Mouse (Mus musculus): ENCODE measurements around the gene Slc26a11. TPM values are rescaled to one million over a fixed set of nuclear protein-coding genes. Genes with fewer than 3 reads are reported as not detected.

The Slc26a11 gene
- polyA plus RNA-seq, 1 experiment from 2014 or later = 10.5 TPM

- Histone ChIP-seq H3K36me3 (ENCODE audit: control insufficient read depth, insufficient read depth, low read length) (peaks cover 9% of the 10 kb centered on the region; the same call in 1 of the 2 replicates), H3K4me1 (ENCODE audit: control insufficient read depth in 2 of 2, insufficient read depth in 2 of 2, low read length in 2 of 2) (peaks cover 22 to 30% of the 10 kb centered on the region in 2 experiments), H3K27ac (replicated peaks in 1 of 2; ENCODE audit: control insufficient read depth in 1 of 2, insufficient read depth in 1 of 2, low read depth in 2 of 2, low read length in 2 of 2) (peak within 1 kb of the TSS; percentile 76 to 98), H3K27me3 (ENCODE audit: control insufficient read depth, insufficient read depth, low read length) (no peaks in the 10 kb centered on the region), H3K9ac (ENCODE audit: low read length) (peak within 1 kb of the TSS; percentile 77), H3K9me3 (ENCODE audit: control insufficient read depth, low read length) (no peaks in the 10 kb centered on the region), H3K4me2 (ENCODE audit: low read length) (peak within 1 kb of the TSS; percentile 96), H3K4me3 (ENCODE audit: control insufficient read depth in 1 of 2, insufficient read depth in 1 of 2, low read depth in 1 of 2, low read length in 2 of 2) (peak within 1 kb of the TSS; percentile 58 to 96)
- 0 out of 2 replicates have a peak, but pooled peaks have one; percentile 15 for ATAC-seq (ENCODE audit: insufficient number of reproducible peaks, insufficient read depth, low FRiP score, low read depth)
- 1% methylated on average over 19 of the region's 19 CpGs for WGBS
Observed at GRCm38 (mm10) chr11:119392800-119393482, 37.6 kb downstream of the Slc26a11 start, which contains the start of gene Rnf213. TSS of gene Rnf213 (plus strand) at chr11:119393100.

- peak overlapping the region; percentile 96 for H3K4me2 ChIP-seq (ENCODE audit: low read length)
- peak overlapping the region in 1 of 2 experiments; percentile 98; a peak in 2 of 4 replicates for H3K27ac ChIP-seq (replicated peaks in 1 of 2; ENCODE audit: control insufficient read depth in 1 of 2, insufficient read depth in 1 of 2, low read depth in 2 of 2, low read length in 2 of 2)
- 23% methylated on average over 7 of the region's 7 CpGs for WGBS
- H3K9me3 ChIP-seq (ENCODE audit: control insufficient read depth, low read length) = no peaks in the 10 kb centered on the region
- H3K27me3 ChIP-seq (ENCODE audit: control insufficient read depth, insufficient read depth, low read length) = no peaks in the 10 kb centered on the region
- H3K36me3 ChIP-seq (ENCODE audit: control insufficient read depth, insufficient read depth, low read length) = peaks cover 9% of the 10 kb centered on the region; the same call in 1 of the 2 replicates
- 0 out of 2 replicates have a peak, but pooled peaks have one; percentile 8 for ATAC-seq (ENCODE audit: insufficient number of reproducible peaks, insufficient read depth, low FRiP score, low read depth)
- peak overlapping the region; percentile 77 for H3K9ac ChIP-seq (ENCODE audit: low read length)
- H3K4me3 ChIP-seq (ENCODE audit: control insufficient read depth in 1 of 2, insufficient read depth in 1 of 2, low read depth in 1 of 2, low read length in 2 of 2) = peak overlapping the region; percentile 58 to 96
- H3K4me1 ChIP-seq (ENCODE audit: control insufficient read depth in 2 of 2, insufficient read depth in 2 of 2, low read length in 2 of 2) = peaks cover 21 to 30% of the 10 kb centered on the region in 2 experiments
Observed at GRCm38 (mm10) chr11:119393483-119393804, 38.1 kb downstream of the Slc26a11 start.

- Histone ChIP-seq H3K27ac (replicated peaks in 1 of 2; ENCODE audit: control insufficient read depth in 1 of 2, insufficient read depth in 1 of 2, low read depth in 2 of 2, low read length in 2 of 2) (no peak overlapping the region), H3K36me3 (ENCODE audit: control insufficient read depth, insufficient read depth, low read length) (peaks cover 9% of the 10 kb centered on the region; the same call in 1 of the 2 replicates), H3K9ac (ENCODE audit: low read length) (no peak overlapping the region; the same call in 1 of the 2 replicates), H3K4me1 (ENCODE audit: control insufficient read depth in 2 of 2, insufficient read depth in 2 of 2, low read length in 2 of 2) (peaks cover 21 to 30% of the 10 kb centered on the region in 2 experiments), H3K4me2 (ENCODE audit: low read length) (peak overlapping the region; percentile 96; the same call in 1 of the 2 replicates), H3K4me3 (ENCODE audit: control insufficient read depth in 1 of 2, insufficient read depth in 1 of 2, low read depth in 1 of 2, low read length in 2 of 2) (no peak overlapping the region), H3K9me3 (ENCODE audit: control insufficient read depth, low read length) (no peaks in the 10 kb centered on the region), H3K27me3 (ENCODE audit: control insufficient read depth, insufficient read depth, low read length) (no peaks in the 10 kb centered on the region)
- 71% methylated on average over 6 of the region's 6 CpGs for WGBS
- no peak for ATAC-seq (ENCODE audit: insufficient number of reproducible peaks, insufficient read depth, low FRiP score, low read depth)
Observed at GRCm38 (mm10) chr11:119394210-119394609, 38.9 kb downstream of the Slc26a11 start.

GRCm38 (mm10) chr11:119395394-119395793, 40.0 kb downstream of the Slc26a11 start:
- Histone ChIP-seq H3K9ac (ENCODE audit: low read length) (no peak overlapping the region), H3K27me3 (ENCODE audit: control insufficient read depth, insufficient read depth, low read length) (no peaks in the 10 kb centered on the region), H3K36me3 (ENCODE audit: control insufficient read depth, insufficient read depth, low read length) (peaks cover 9% of the 10 kb centered on the region; the same call in 1 of the 2 replicates), H3K4me1 (ENCODE audit: control insufficient read depth in 2 of 2, insufficient read depth in 2 of 2, low read length in 2 of 2) (peaks cover 17 to 24% of the 10 kb centered on the region in 2 experiments), H3K4me3 (ENCODE audit: control insufficient read depth in 1 of 2, insufficient read depth in 1 of 2, low read depth in 1 of 2, low read length in 2 of 2) (no peak overlapping the region), H3K4me2 (ENCODE audit: low read length) (no peak overlapping the region), H3K27ac (replicated peaks in 1 of 2; ENCODE audit: control insufficient read depth in 1 of 2, insufficient read depth in 1 of 2, low read depth in 2 of 2, low read length in 2 of 2) (no peak overlapping the region), H3K9me3 (ENCODE audit: control insufficient read depth, low read length) (no peaks in the 10 kb centered on the region)
- no peak for ATAC-seq (ENCODE audit: insufficient number of reproducible peaks, insufficient read depth, low FRiP score, low read depth)
- WGBS = 40% methylated on average over 7 of the region's 7 CpGs

- peaks cover 9% of the 10 kb centered on the region; the same call in 1 of the 2 replicates for H3K36me3 ChIP-seq (ENCODE audit: control insufficient read depth, insufficient read depth, low read length)
- 45% methylated on average over 13 of the region's 13 CpGs for WGBS
- peaks cover 16 to 24% of the 10 kb centered on the region in 2 experiments for H3K4me1 ChIP-seq (ENCODE audit: control insufficient read depth in 2 of 2, insufficient read depth in 2 of 2, low read length in 2 of 2)
- H3K27me3 ChIP-seq (ENCODE audit: control insufficient read depth, insufficient read depth, low read length) = no peaks in the 10 kb centered on the region
- H3K9ac ChIP-seq (ENCODE audit: low read length) = no peak overlapping the region
- H3K27ac ChIP-seq (replicated peaks in 1 of 2; ENCODE audit: control insufficient read depth in 1 of 2, insufficient read depth in 1 of 2, low read depth in 2 of 2, low read length in 2 of 2) = no peak overlapping the region
- ATAC-seq (ENCODE audit: insufficient number of reproducible peaks, insufficient read depth, low FRiP score, low read depth) = no peak
- no peak overlapping the region for H3K4me3 ChIP-seq (ENCODE audit: control insufficient read depth in 1 of 2, insufficient read depth in 1 of 2, low read depth in 1 of 2, low read length in 2 of 2)
- no peaks in the 10 kb centered on the region for H3K9me3 ChIP-seq (ENCODE audit: control insufficient read depth, low read length)
- H3K4me2 ChIP-seq (ENCODE audit: low read length) = no peak overlapping the region
Observed at GRCm38 (mm10) chr11:119395931-119396330, 40.6 kb downstream of the Slc26a11 start.

- no peaks in the 10 kb centered on the region for H3K27me3 ChIP-seq (ENCODE audit: control insufficient read depth, insufficient read depth, low read length)
- no peak for ATAC-seq (ENCODE audit: insufficient number of reproducible peaks, insufficient read depth, low FRiP score, low read depth)
- H3K36me3 ChIP-seq (ENCODE audit: control insufficient read depth, insufficient read depth, low read length) = peaks cover 9% of the 10 kb centered on the region; the same call in 1 of the 2 replicates
- no peak overlapping the region for H3K4me2 ChIP-seq (ENCODE audit: low read length)
- no peak overlapping the region for H3K4me3 ChIP-seq (ENCODE audit: control insufficient read depth in 1 of 2, insufficient read depth in 1 of 2, low read depth in 1 of 2, low read length in 2 of 2)
- H3K9me3 ChIP-seq (ENCODE audit: control insufficient read depth, low read length) = no peaks in the 10 kb centered on the region
- H3K27ac ChIP-seq (replicated peaks in 1 of 2; ENCODE audit: control insufficient read depth in 1 of 2, insufficient read depth in 1 of 2, low read depth in 2 of 2, low read length in 2 of 2) = no peak overlapping the region
- no peak overlapping the region for H3K9ac ChIP-seq (ENCODE audit: low read length)
- peaks cover 12 to 21% of the 10 kb centered on the region in 2 experiments for H3K4me1 ChIP-seq (ENCODE audit: control insufficient read depth in 2 of 2, insufficient read depth in 2 of 2, low read length in 2 of 2)
- 77% methylated on average over 7 of the region's 7 CpGs for WGBS
Observed at GRCm38 (mm10) chr11:119396461-119396860, 41.1 kb downstream of the Slc26a11 start.

GRCm38 (mm10) chr11:119402501-119403160, 47.3 kb downstream of the Slc26a11 start:
- Histone ChIP-seq H3K36me3 (ENCODE audit: control insufficient read depth, insufficient read depth, low read length) (peaks cover 30% of the 10 kb centered on the region), H3K4me2 (ENCODE audit: low read length) (no peak overlapping the region), H3K9me3 (ENCODE audit: control insufficient read depth, low read length) (no peaks in the 10 kb centered on the region), H3K27ac (replicated peaks in 1 of 2; ENCODE audit: control insufficient read depth in 1 of 2, insufficient read depth in 1 of 2, low read depth in 2 of 2, low read length in 2 of 2) (no peak overlapping the region), H3K9ac (ENCODE audit: low read length) (no peak overlapping the region), H3K27me3 (ENCODE audit: control insufficient read depth, insufficient read depth, low read length) (no peaks in the 10 kb centered on the region), H3K4me1 (ENCODE audit: control insufficient read depth in 2 of 2, insufficient read depth in 2 of 2, low read length in 2 of 2) (no peaks in the 10 kb centered on the region), H3K4me3 (ENCODE audit: control insufficient read depth in 1 of 2, insufficient read depth in 1 of 2, low read depth in 1 of 2, low read length in 2 of 2) (no peak overlapping the region)
- WGBS = 48% methylated on average over 11 of the region's 11 CpGs
- no peak for ATAC-seq (ENCODE audit: insufficient number of reproducible peaks, insufficient read depth, low FRiP score, low read depth)
